Mouse (Mus musculus) stomach, embryonic 16.5 days (tissue): Measurements from ENCODE around the gene Lbhd2. TPM values are rescaled to one million over a fixed set of nuclear protein-coding genes. Genes with fewer than 3 reads are reported as not detected.

Experiments
- ATAC-seq: fragments of 200-750 bp; cut with Nextera tagmentation; 2 replicates; pipeline ENCODE4 v1.8.0; 2017; ENCODE audit warnings: moderate number of reproducible peaks, moderate TSS enrichment; ENCODE audit not compliant: insufficient read depth, low FRiP score
- H3K27ac ChIP-seq: fragments of 300-500 bp; sonication (generic); 2 replicates; pipeline ENCODE4 v1.5.1; 2014; ENCODE audit warnings: low read length
- H3K27me3 ChIP-seq: fragments of 300-500 bp; sonication (generic); 2 replicates; pipeline ENCODE4 v1.6.1; 2014; ENCODE audit warnings: low read length, control low read depth, mixed read lengths; ENCODE audit not compliant: control insufficient read depth, insufficient read depth
- H3K36me3 ChIP-seq: fragments of 300-500 bp; sonication (generic); 2 replicates; pipeline ENCODE4 v1.6.1; 2014; ENCODE audit warnings: low read length; ENCODE audit not compliant: control insufficient read depth, insufficient read depth
- H3K4me1 ChIP-seq: fragments of 300-500 bp; sonication (generic); 2 replicates; pipeline ENCODE4 v1.6.1; 2014; ENCODE audit warnings: low read length, control low read depth, mixed read lengths; ENCODE audit not compliant: control insufficient read depth, insufficient read depth
- H3K4me2 ChIP-seq: fragments of 300-500 bp; sonication (generic); 2 replicates; pipeline ENCODE4 v1.6.1; 2014; ENCODE audit warnings: low read depth, low read length, mixed read lengths
- H3K4me3 ChIP-seq: fragments of 300-500 bp; sonication (generic); replicated peaks from 2 replicates; pipeline ENCODE4 v1.5.1; 2014; ENCODE audit warnings: mild to moderate bottlenecking, low read length
- H3K9ac ChIP-seq: fragments of 300-500 bp; sonication (generic); 2 replicates; pipeline ENCODE4 v1.6.1; 2014; ENCODE audit warnings: low read length
- H3K9me3 ChIP-seq: fragments of 300-500 bp; sonication (generic); replicated peaks from 2 replicates; pipeline ENCODE4 v1.6.1; 2016; ENCODE audit warnings: low read length, control low read depth; ENCODE audit not compliant: control insufficient read depth
- WGBS: fragments of 180-500 bp; shearing (Covaris S2); extraction: QIAGEN DNeasy Blood & Tissue Kit; methylation state at CpG from one replicate; pipeline ENCODE4 v1.1.7; 2014; 5-methylcytosine and 5-hydroxymethylcytosine counted together
- polyA plus RNA-seq: library from polyadenylated mRNA; unstranded; fragments of >200 nt; fragmentation: Nextera tagmentation; extraction: Ambion mirVana; gene quantifications from 2 replicates; pipeline ENCODE4 v1.2.1, GENCODE M21; 2015

The Lbhd2 gene
- polyA plus RNA-seq, 1 experiment from 2014 or later: 1.4 TPM

DNA sequence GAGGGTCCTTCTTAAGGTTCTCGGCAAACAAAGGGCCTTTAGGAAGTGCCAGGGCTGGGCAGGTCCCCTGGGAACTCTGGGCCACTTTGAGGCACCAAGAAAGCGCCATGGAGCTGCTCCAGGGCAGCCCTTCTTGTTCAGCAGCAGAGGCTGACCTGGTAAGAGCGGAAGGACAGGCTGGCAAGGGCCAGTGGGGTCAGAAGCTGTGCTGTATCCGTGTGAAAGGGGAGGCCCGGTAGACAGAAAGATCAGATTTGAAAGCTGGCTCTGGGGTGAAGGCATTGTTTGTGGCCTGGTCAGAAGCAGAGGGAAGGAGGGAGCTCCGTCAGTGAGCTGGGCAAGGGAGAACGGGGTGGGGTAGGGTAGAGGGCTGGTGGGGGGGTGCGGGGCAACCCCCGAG, 40.7 kb downstream of the Lbhd2 start:
- no peak overlapping the region for H3K4me3 ChIP-seq
- H3K9ac ChIP-seq: no peak overlapping the region
- H3K36me3 ChIP-seq: no peaks in the 10 kb centered on the region
- peaks cover 69% of the 10 kb centered on the region for H3K27me3 ChIP-seq
- no peak for ATAC-seq
- H3K27ac ChIP-seq: no peak overlapping the region
- 43% methylated on average over 9 of the region's 9 CpGs for WGBS
- H3K4me1 ChIP-seq: peaks cover 28% of the 10 kb centered on the region
- no peak overlapping the region for H3K4me2 ChIP-seq
- no peaks in the 10 kb centered on the region for H3K9me3 ChIP-seq

DNA sequence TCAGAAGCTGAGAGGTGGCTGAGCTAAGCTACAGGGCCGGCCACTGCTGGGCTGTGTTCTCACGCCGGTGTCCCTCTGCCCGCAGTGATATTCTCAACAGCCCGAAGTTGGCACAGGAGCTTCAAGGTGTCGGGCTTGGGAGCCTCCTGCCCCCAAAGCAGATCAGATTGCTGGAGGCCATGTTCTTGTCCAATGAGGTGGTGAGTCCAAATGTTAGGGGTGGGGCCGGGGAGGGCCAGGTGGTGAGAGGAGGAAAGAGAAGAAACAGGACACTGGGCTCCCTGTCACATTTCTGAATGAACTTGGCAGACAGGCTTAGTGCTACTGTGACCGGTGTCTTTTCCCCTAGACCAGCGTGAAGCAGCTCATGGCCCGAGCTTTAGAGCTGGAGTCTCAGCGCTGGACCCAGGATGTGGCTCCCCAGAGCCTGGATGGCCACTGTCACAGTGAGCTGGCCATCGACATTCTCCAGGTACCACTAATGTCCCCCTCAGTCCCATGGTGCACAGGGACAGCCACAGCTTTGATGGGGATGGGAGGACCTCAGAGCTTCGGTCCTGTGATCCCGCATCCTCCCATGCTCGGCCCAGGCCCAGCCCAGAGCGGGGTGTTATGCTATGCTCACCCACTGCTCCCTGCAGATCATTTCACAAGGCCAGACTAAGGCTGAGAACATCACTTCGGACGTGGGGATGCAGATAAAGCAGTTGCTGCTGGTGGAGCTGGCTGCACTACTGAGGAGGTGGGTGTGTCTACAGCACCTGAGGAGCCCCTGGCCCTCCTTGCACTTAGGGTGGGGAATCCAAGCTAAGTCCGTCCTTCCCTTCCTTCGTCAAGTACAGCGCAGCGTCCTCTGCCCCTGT, 41.5 kb downstream of the Lbhd2 start:
- Histone ChIP-seq H3K27me3 (peaks cover 63% of the 10 kb centered on the region), H3K4me2 (no peak overlapping the region), H3K9ac (no peak overlapping the region), H3K36me3 (no peaks in the 10 kb centered on the region), H3K4me1 (peaks cover 21% of the 10 kb centered on the region), H3K27ac (no peak overlapping the region), H3K4me3 (no peak overlapping the region), H3K9me3 (no peaks in the 10 kb centered on the region)
- 38% methylated on average over 22 of the region's 22 CpGs for WGBS
- no peak for ATAC-seq

DNA sequence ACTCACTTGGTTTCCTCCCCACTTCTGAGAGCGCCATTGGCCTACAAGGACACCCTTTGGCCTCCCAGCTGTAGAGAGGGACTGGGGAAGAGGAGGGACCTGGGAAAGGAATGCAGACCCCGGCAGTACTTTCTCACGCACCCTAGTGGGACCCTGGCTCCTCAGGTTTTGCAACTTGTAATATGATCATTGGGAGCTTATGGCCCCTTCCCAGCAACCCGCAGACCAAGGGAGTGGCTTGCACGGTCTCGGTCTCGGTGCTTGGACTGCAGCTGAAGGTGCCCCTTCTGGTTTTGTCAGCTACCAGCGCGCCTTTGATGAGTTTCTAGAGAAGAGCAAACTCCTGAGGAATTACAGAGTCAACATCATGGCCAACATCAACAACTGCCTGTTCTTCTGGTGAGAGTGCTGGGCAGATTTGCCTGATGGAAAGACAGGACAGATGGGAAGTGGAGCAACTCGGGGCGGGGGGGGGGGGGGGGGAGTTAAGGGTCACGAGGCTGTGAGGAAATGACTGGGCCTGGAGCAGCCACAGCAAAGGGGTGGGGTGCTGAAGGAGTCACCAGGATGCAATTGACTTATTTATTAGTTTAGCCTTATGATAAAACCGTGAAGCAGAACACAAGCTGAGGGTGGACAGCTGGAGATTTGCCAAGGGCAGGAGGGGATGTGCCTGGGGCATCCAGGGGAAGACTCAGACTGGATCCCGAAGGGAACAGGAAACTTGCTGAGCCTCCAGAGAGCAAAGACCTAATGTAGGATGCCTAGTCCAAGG, 42.5 kb downstream of the Lbhd2 start:
- H3K36me3 ChIP-seq: no peaks in the 10 kb centered on the region
- H3K4me3 ChIP-seq: no peak overlapping the region
- no peak overlapping the region for H3K4me2 ChIP-seq
- peaks cover 53% of the 10 kb centered on the region for H3K27me3 ChIP-seq
- peaks cover 22% of the 10 kb centered on the region for H3K4me1 ChIP-seq
- H3K9me3 ChIP-seq: no peaks in the 10 kb centered on the region
- no peak for ATAC-seq
- H3K27ac ChIP-seq: no peak overlapping the region; the same call in 1 of the 2 replicates
- 22% methylated on average over 14 of the region's 14 CpGs for WGBS
- H3K9ac ChIP-seq: no peak overlapping the region

DNA sequence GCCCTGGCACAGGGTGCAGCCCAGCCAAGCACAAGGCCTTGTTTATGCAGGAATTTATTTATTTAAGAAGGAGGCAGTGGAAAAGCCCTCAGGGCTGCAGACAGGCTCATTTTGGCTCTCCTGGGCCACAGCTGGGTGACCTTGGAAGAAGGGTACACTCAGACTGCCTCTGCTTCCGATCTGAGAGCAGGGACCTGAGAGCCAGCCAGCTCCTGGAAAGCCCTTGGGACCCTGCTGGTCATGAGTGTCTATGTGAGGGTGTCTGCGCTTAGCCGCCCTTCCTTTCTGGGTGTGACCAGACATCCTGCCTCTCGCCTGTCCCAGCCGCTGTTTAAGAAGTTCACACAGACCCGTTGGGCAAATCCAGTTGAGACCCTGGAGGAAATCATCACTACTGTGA, 43.8 kb downstream of the Lbhd2 start:
- H3K27ac ChIP-seq: no peak overlapping the region
- H3K36me3 ChIP-seq: no peaks in the 10 kb centered on the region
- WGBS: 33% methylated on average over 6 of the region's 6 CpGs
- H3K27me3 ChIP-seq: peaks cover 40% of the 10 kb centered on the region
- peaks cover 34% of the 10 kb centered on the region for H3K4me1 ChIP-seq
- no peak overlapping the region for H3K4me3 ChIP-seq
- ATAC-seq: no peak
- H3K4me2 ChIP-seq: no peak overlapping the region
- no peak overlapping the region for H3K9ac ChIP-seq
- no peaks in the 10 kb centered on the region for H3K9me3 ChIP-seq

DNA sequence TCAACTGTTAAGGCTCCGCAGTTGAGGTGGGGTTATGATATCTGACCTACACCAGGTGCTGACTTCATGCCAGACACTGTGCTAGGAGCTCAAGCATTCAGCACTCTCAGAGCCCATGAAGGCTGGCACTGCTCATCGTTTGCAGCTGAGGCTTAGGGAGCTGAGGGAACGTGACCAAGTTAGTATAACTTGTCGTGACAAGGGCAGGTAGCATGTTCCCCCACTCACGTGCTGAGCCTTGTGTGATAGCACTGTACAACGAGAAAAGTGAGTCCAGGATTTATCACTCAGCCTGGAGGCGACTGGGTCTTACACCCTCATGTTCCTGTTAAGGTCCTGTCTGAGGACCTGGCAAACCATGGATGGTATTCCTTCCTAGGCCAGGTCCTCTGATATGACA, 45.0 kb downstream of the Lbhd2 start:
- H3K4me3 ChIP-seq: no peak overlapping the region
- peaks cover 33% of the 10 kb centered on the region for H3K4me1 ChIP-seq
- H3K9me3 ChIP-seq: no peaks in the 10 kb centered on the region
- H3K9ac ChIP-seq: no peak overlapping the region
- no peak for ATAC-seq
- H3K36me3 ChIP-seq: no peaks in the 10 kb centered on the region
- no peak overlapping the region for H3K27ac ChIP-seq
- WGBS: 82% methylated on average over 7 of the region's 7 CpGs
- no peak overlapping the region for H3K4me2 ChIP-seq
- peaks cover 28% of the 10 kb centered on the region for H3K27me3 ChIP-seq

DNA sequence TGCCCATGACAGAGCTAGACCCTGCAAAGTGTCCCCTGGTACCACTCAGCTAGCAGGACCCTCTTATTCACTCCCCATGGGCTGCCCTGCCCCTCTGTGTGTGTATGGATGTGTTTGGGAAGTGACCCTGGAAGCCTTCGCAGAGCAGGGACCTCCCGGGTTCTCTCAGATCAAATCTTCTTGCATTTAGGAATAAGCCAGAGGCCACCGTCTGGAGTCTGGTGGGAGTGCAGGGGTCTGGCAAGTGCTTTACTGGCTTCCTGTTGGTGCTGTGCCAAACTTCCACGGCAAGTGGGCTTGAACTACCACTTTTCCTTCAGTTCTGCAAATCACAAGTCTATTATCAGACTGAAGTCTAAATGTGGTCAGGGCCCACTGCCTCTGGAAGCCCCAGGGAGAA, 47.4 kb downstream of the Lbhd2 start:
- Histone ChIP-seq H3K36me3 (no peaks in the 10 kb centered on the region), H3K9me3 (no peaks in the 10 kb centered on the region), H3K27ac (no peak overlapping the region), H3K4me1 (peaks cover 28% of the 10 kb centered on the region), H3K4me3 (no peak overlapping the region), H3K27me3 (peaks cover 4% of the 10 kb centered on the region), H3K4me2 (no peak overlapping the region), H3K9ac (no peak overlapping the region)
- ATAC-seq: no peak
- 35% methylated on average over 4 of the region's 4 CpGs for WGBS

DNA sequence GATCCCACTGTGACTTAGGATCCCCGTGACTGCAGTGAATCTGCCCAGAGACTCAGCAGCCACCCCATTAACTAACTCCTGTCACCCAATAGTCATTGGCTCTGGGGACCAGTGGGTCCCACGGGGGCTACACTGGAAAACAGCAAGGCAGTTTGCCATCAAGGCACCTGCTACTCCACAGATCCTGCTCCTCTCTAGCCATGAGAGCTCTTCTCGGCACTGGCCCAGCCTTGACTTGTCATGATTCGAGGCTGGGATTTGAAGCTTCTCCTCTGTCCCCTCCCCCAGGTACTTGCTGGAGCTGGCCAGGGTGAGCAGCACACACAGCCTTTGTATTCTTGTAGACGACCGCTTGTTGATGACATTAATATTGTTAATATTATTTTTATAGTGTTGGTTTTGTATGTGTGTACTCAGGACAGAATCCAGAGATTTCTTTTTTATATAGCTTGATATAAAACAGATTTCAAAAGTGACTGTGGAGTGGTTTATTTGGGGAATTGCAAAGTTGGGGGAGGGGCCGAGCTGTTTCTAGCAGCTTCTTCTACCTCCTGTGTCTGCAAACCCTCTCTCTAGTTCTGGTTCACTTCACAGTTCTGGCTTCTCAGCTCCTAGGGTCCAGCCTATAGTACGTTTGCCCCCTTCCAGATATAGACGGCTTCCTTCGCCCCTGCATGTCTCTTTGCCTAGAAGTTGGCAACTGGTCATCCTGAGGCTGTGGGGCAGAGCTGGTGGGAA, 48.1 kb downstream of the Lbhd2 start:
- H3K36me3 ChIP-seq: no peaks in the 10 kb centered on the region
- no peaks in the 10 kb centered on the region for H3K9me3 ChIP-seq
- H3K27me3 ChIP-seq: peaks cover 3% of the 10 kb centered on the region
- H3K4me2 ChIP-seq: no peak overlapping the region
- WGBS: 52% methylated on average over 10 of the region's 10 CpGs
- peak; percentile 44; the same call in 1 of the 2 replicates for ATAC-seq
- peak overlapping the region; percentile 32; the same call in 1 of the 2 replicates for H3K27ac ChIP-seq
- 0 out of 2 replicates have a peak overlapping the region, but pooled peaks have one; percentile 8 for H3K9ac ChIP-seq
- peaks cover 21% of the 10 kb centered on the region for H3K4me1 ChIP-seq
- no peak overlapping the region for H3K4me3 ChIP-seq

GRCm38 (mm10) chr12:111455311-111455846, 48.8 kb downstream of the Lbhd2 start:
- Histone ChIP-seq H3K9me3 (no peaks in the 10 kb centered on the region), H3K4me3 (no peak overlapping the region), H3K4me1 (peaks cover 21% of the 10 kb centered on the region), H3K9ac (no peak overlapping the region), H3K27me3 (peaks cover 3% of the 10 kb centered on the region), H3K27ac (peak overlapping the region; percentile 32; the same call in 1 of the 2 replicates), H3K4me2 (no peak overlapping the region), H3K36me3 (no peaks in the 10 kb centered on the region)
- no peak for ATAC-seq
- 60% methylated on average over 12 of the region's 12 CpGs for WGBS
